Mouse (Mus musculus) liver (tissue): Measurements from ENCODE around the gene Fbxo24.
"Not testable (repeated sequence)": the region's sequence is repeated elsewhere in the genome, so short reads cannot be mapped to it uniquely, and the experiment has no call there.

Source experiments
- DNase-seq: peaks from one replicate; pipeline ENCODE4 v3.0.0-alpha.2; 2020; ENCODE audit warnings: mixed read lengths

Gene Fbxo24

GRCm38 (mm10) chr5:137641054-137641453 lies 12.3 kb upstream of the Fbxo24 start, which contains the start of gene Sap25:
TSS of gene Sap25 (plus strand) at chr5:137641334.
- peak; percentile 70 for DNase-seq

- DNase-seq: no peak
Observed at GRCm38 (mm10) chr5:137639472-137639871, 10.7 kb upstream of the Fbxo24 start.

- no peak for DNase-seq
Observed at GRCm38 (mm10) chr5:137633397-137634084, 4.7 kb upstream of the Fbxo24 start.

GRCm38 (mm10) chr5:137631591-137631990 lies 2.8 kb upstream of the Fbxo24 start:
- DNase-seq: no peak

- DNase-seq: peak; percentile 49
Observed at GRCm38 (mm10) chr5:137631171-137631570, 2.4 kb upstream of the Fbxo24 start.

- no peak for DNase-seq
Observed at GRCm38 (mm10) chr5:137630602-137631001, 1.8 kb upstream of the Fbxo24 start.

- DNase-seq: peak; percentile 63
Observed at GRCm38 (mm10) chr5:137629906-137630545, 1.2 kb upstream of the Fbxo24 start.

GRCm38 (mm10) chr5:137629306-137629721 lies 512 bp upstream of the Fbxo24 start:
- DNase-seq: peak; percentile 82

GRCm38 (mm10) chr5:137627991-137628390 lies 811 bp downstream of the Fbxo24 start:
- DNase-seq: no peak

- DNase-seq: no peak
Observed at GRCm38 (mm10) chr5:137623937-137624530, 4.8 kb downstream of the Fbxo24 start.

- DNase-seq: no peak
Observed at GRCm38 (mm10) chr5:137615347-137615746, 13.5 kb downstream of the Fbxo24 start.

- DNase-seq: not testable (repeated sequence)
Observed at GRCm38 (mm10) chr5:137614921-137615320, 13.9 kb downstream of the Fbxo24 start.

GRCm38 (mm10) chr5:137613550-137613949 lies 15.3 kb downstream of the Fbxo24 start, which contains the start of gene Pcolce:
TSS of gene Pcolce (minus strand) at chr5:137613784.
- no peak for DNase-seq

- DNase-seq: no peak
Observed at GRCm38 (mm10) chr5:137613076-137613475, 15.7 kb downstream of the Fbxo24 start.

- DNase-seq: peak; percentile 53
Observed at GRCm38 (mm10) chr5:137611245-137611602, 17.6 kb downstream of the Fbxo24 start.

- peak; percentile 62 for DNase-seq
Observed at GRCm38 (mm10) chr5:137610548-137611244, 18.1 kb downstream of the Fbxo24 start.

GRCm38 (mm10) chr5:137610056-137610455 lies 18.7 kb downstream of the Fbxo24 start:
- DNase-seq: no peak

GRCm38 (mm10) chr5:137609292-137609691 lies 19.5 kb downstream of the Fbxo24 start:
- DNase-seq: no peak

- DNase-seq: no peak
Observed at GRCm38 (mm10) chr5:137608654-137609190, 20.1 kb downstream of the Fbxo24 start.

GRCm38 (mm10) chr5:137607860-137608653 lies 20.7 kb downstream of the Fbxo24 start:
- no peak for DNase-seq

GRCm38 (mm10) chr5:137601365-137601729 lies 27.5 kb downstream of the Fbxo24 start:
- DNase-seq: peak; percentile 57
